In the genomic region with DNA sequence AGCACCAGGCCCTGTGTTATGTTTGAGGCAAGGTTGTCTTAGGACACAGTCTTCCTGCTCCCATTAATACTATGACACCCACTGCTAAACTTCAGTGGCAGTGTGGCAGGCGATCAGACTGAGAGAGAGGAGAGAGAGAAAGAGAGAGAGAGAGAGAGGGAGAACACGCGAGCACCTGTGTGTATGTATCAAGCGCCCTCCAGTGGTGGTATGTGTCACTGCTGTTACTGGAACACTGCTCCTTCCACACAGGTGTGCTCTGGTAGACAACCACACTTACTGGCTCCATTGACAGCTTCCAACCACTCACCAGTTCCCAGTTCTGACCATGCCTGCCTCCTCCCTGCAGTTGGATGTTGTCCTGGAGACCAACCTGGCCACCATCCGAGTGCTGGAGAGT, we compare ENCODE assay signal across 9 mouse cellular contexts. TPM values are rescaled to one million over a fixed set of nuclear protein-coding genes. Genes with fewer than 3 reads are reported as not detected.
DNase-seq lines count a peak whose midpoint lies in the region; ATAC-seq and TF ChIP-seq lines count a peak whose summit lies in the region.
"Had no signal": no experiment of that assay in that cellular context is flagged by ENCODE, and none has a peak within 500 bp of the region (broad histone marks: within the 10 kb centered on the region; RNA-seq: fewer than 3 reads in every experiment).

No protein-coding gene starts in this region.

- no peak overlapping the region for H3K4me3 ChIP-seq in bone marrow macrophage, adult 2 months (ENCODE audit: insufficient read depth, low read length)
- no peak overlapping the region for H3K4me3 ChIP-seq in hindbrain, postnatal 0 days (ENCODE audit: low read length)
- no peak overlapping the region for H3K4me3 ChIP-seq in neural tube, embryonic 14.5 days (ENCODE audit: low read depth, low read length)
- H3K4me3 ChIP-seq: megakaryocyte, embryonic 14.5 days had no signal

- peaks cover 87% of the 10 kb centered on the region for H3K36me3 ChIP-seq in hindbrain, postnatal 0 days (ENCODE audit: insufficient read depth, low read length)
- peaks cover 76% of the 10 kb centered on the region for H3K36me3 ChIP-seq in neural tube, embryonic 14.5 days (ENCODE audit: control insufficient read depth, insufficient read depth, low read length)

- H3K27me3 ChIP-seq in hindbrain, postnatal 0 days (ENCODE audit: insufficient read depth, low read length): no peaks in the 10 kb centered on the region
- H3K27me3 ChIP-seq in neural tube, embryonic 14.5 days (ENCODE audit: control insufficient read depth, insufficient read depth, low read length): no peaks in the 10 kb centered on the region
- H3K27me3 ChIP-seq: megakaryocyte, embryonic 14.5 days had no signal

- intact Hi-C loops in left cerebral cortex, postnatal 4 days (cut with DNase I): no loop called here

- no peaks in the 10 kb centered on the region for H3K9me3 ChIP-seq in hindbrain, postnatal 0 days (ENCODE audit: low read length)
- H3K9me3 ChIP-seq in neural tube, embryonic 14.5 days (ENCODE audit: control insufficient read depth, low read length): no peaks in the 10 kb centered on the region
- H3K9me3 ChIP-seq: megakaryocyte, embryonic 14.5 days had no signal

- TF ChIP-seq CTCF in bone marrow macrophage, adult 2 months (IDR thresholded peaks at IDR 0.05; ENCODE audit: low read depth, low read length): peak; percentile 59; the same call in 1 of the 2 replicates
- TF ChIP-seq CTCF in hindbrain, postnatal 0 days (IDR thresholded peaks at IDR 0.05; ENCODE audit: low read depth): peak; percentile 93

- H3K4me2 ChIP-seq in hindbrain, postnatal 0 days (ENCODE audit: low read depth, low read length): no peak overlapping the region
- H3K4me2 ChIP-seq in neural tube, embryonic 14.5 days (ENCODE audit: low read depth, low read length): no peak overlapping the region

- H3K9ac ChIP-seq in hindbrain, postnatal 0 days (replicated peaks; ENCODE audit: low read length): no peak overlapping the region
- H3K9ac ChIP-seq in neural tube, embryonic 14.5 days (replicated peaks; ENCODE audit: low read depth, low read length): no peak overlapping the region

- peak; percentile 69; the same call in 1 of the 2 replicates for ATAC-seq in erythroblast, adult 5-6 weeks (replicated peaks; ENCODE audit: low FRiP score, poor library complexity, severe bottlenecking)
- peak; percentile 68 for ATAC-seq in hindbrain, postnatal 0 days
- peak; percentile 50; the same call in 1 of the 2 replicates for ATAC-seq in neural tube, embryonic 14.5 days (ENCODE audit: low read depth)

- no peaks in the 10 kb centered on the region for H3K4me1 ChIP-seq in bone marrow macrophage, adult 2 months (ENCODE audit: control insufficient read depth, insufficient read depth, low read length)
- H3K4me1 ChIP-seq in hindbrain, postnatal 0 days (ENCODE audit: insufficient read depth, low read length): no peaks in the 10 kb centered on the region
- H3K4me1 ChIP-seq in neural tube, embryonic 14.5 days (ENCODE audit: control insufficient read depth, insufficient read depth, low read length): no peaks in the 10 kb centered on the region

- peak; percentile 29 for DNase-seq in ovary, postnatal 36 days (ENCODE audit: low spot score)
- DNase-seq in ovary, postnatal 10 days (ENCODE audit: low spot score): no peak
- peak; percentile 69 for DNase-seq in hindbrain, postnatal 0 days (ENCODE audit: low spot score)
- peak; percentile 38 for DNase-seq in left cerebral cortex, postnatal 4 days
- peak; percentile 78 for DNase-seq in thymus, postnatal 4 days

- H3K27ac ChIP-seq in bone marrow macrophage, adult 2 months (ENCODE audit: insufficient read depth, low read depth, low read length): no peak overlapping the region
- H3K27ac ChIP-seq in hindbrain, postnatal 0 days: no peak overlapping the region
- no peak overlapping the region for H3K27ac ChIP-seq in neural tube, embryonic 14.5 days (ENCODE audit: low read depth, low read length)

- TF ChIP-seq POLR2A in bone marrow macrophage, adult 2 months (IDR thresholded peaks at IDR 0.05; ENCODE audit: borderline replicate concordance, low read depth, low read length): no peak

- 40% methylated on average over 5 of the region's 5 CpGs for WGBS in hindbrain, postnatal 0 days
- 43% methylated on average over 5 of the region's 5 CpGs for WGBS in neural tube, embryonic 14.5 days

RNA-seq across cellular contexts. Expression of a gene that starts 15.6 kb away (rescaled TPM):
- polyA plus RNA-seq in bone marrow macrophage, adult 2 months (2012; ENCODE audit: insufficient read depth, insufficient read length, missing spikeins): not detected in 2 replicates
- not detected in 2 replicates for total RNA-seq in erythroblast, adult 5-6 weeks (2015; ENCODE audit: low replicate concordance)
- total RNA-seq in erythroblast, adult 5-6 weeks (2017; ENCODE audit: low replicate concordance): 0.98 TPM in 1 of 2 replicates, not detected in the other
- total RNA-seq in hindbrain, postnatal 0 days (2014; rRNA removed): 0.68 and 1.5 TPM in 2 replicates
- 0.20 and 0.29 TPM in 2 replicates for polyA plus RNA-seq in hindbrain, postnatal 0 days (2015; fragmentation: Nextera tagmentation; extraction: Ambion mirVana)
- under 1 TPM in 1 of 2 experiments, not detected in 1; 0.28 TPM for total RNA-seq in left cerebral cortex, postnatal 4 days (2021)
- polyA plus RNA-seq in neural tube, embryonic 14.5 days (2014; fragmentation: Nextera tagmentation; extraction: Ambion mirVana): 0.33 and 0.88 TPM in 2 replicates

RNA-seq across cellular contexts. Expression of a gene that starts 23.0 kb away (rescaled TPM):
- 117 and 124 TPM in 2 replicates for polyA plus RNA-seq in bone marrow macrophage, adult 2 months (2012; ENCODE audit: insufficient read depth, insufficient read length, missing spikeins)
- total RNA-seq in erythroblast, adult 5-6 weeks (2015; ENCODE audit: low replicate concordance): 25.1 and 34.8 TPM in 2 replicates
- total RNA-seq in erythroblast, adult 5-6 weeks (2017; ENCODE audit: low replicate concordance): 17.7 and 31.8 TPM in 2 replicates
- 259 and 269 TPM in 2 replicates for total RNA-seq in hindbrain, postnatal 0 days (2014; rRNA removed)
- polyA plus RNA-seq in hindbrain, postnatal 0 days (2015; fragmentation: Nextera tagmentation; extraction: Ambion mirVana): 245 and 250 TPM in 2 replicates
- total RNA-seq in left cerebral cortex, postnatal 4 days (2021): 100 to 1,000 TPM; 207 to 223 TPM
- polyA plus RNA-seq in neural tube, embryonic 14.5 days (2014; fragmentation: Nextera tagmentation; extraction: Ambion mirVana): 177 and 182 TPM in 2 replicates
